Mouse (Mus musculus) olfactory bulb, adult 2 months (tissue): Measurements from ENCODE around the gene Mvb12b. TPM values are rescaled to one million over a fixed set of nuclear protein-coding genes. Genes with fewer than 3 reads are reported as not detected.

ENCODE experiments used
- H3K27ac ChIP-seq: fragments of 200-500 bp; 2 replicates; pipeline ENCODE4 v1.5.1; 2012; ENCODE audit warnings: low read depth, low read length; ENCODE audit not compliant: insufficient read depth
- H3K4me1 ChIP-seq: fragments of 200-500 bp; 2 replicates; pipeline ENCODE4 v1.6.1; 2012; ENCODE audit warnings: low read length; ENCODE audit not compliant: control insufficient read depth, insufficient read depth
- H3K4me3 ChIP-seq: fragments of 200-500 bp; 2 replicates; pipeline ENCODE4 v1.5.1; 2012; ENCODE audit warnings: mild to moderate bottlenecking, low read depth, low read length, moderate library complexity; ENCODE audit not compliant: insufficient read depth
- CTCF ChIP-seq: fragments of 200-500 bp; IDR thresholded peaks from 2 replicates; pipeline ENCODE4 v1.5.1; 2012; ENCODE audit warnings: low read depth, mild to moderate bottlenecking, low read length, moderate library complexity; ENCODE audit not compliant: insufficient read depth
- POLR2A ChIP-seq: fragments of 200-500 bp; IDR thresholded peaks from 2 replicates; pipeline ENCODE4 v1.6.1; 2012; ENCODE audit warnings: mild to moderate bottlenecking, low read depth, low read length, moderate library complexity; ENCODE audit not compliant: insufficient read depth
- WGBS: fragments of 180-500 bp; shearing (Covaris S2); methylation state at CpG from one replicate; pipeline ENCODE4 v1.1.7; 2018; 5-methylcytosine and 5-hydroxymethylcytosine counted together
- polyA plus RNA-seq: library from polyadenylated mRNA; stranded (reverse); fragments of >200 nt; gene quantifications from 2 replicates; pipeline ENCODE4 v1.2.4, GENCODE M21; 2012; ENCODE audit warnings: low replicate concordance; ENCODE audit not compliant: missing spikeins, insufficient read depth, insufficient read length

Mvb12b gene
- polyA plus RNA-seq, 1 experiment: not detected

GRCm38 (mm10) chr2:33754317-33754633 lies 133.5 kb downstream of the Mvb12b start:
- Histone ChIP-seq H3K4me1 (peaks cover 62% of the 10 kb centered on the region), H3K4me3 (no peak overlapping the region), H3K27ac (peak overlapping the region; percentile 23)
- WGBS: 52% methylated on average over 3 of the region's 3 CpGs
- TF ChIP-seq POLR2A (no peak), CTCF (no peak)

DNA sequence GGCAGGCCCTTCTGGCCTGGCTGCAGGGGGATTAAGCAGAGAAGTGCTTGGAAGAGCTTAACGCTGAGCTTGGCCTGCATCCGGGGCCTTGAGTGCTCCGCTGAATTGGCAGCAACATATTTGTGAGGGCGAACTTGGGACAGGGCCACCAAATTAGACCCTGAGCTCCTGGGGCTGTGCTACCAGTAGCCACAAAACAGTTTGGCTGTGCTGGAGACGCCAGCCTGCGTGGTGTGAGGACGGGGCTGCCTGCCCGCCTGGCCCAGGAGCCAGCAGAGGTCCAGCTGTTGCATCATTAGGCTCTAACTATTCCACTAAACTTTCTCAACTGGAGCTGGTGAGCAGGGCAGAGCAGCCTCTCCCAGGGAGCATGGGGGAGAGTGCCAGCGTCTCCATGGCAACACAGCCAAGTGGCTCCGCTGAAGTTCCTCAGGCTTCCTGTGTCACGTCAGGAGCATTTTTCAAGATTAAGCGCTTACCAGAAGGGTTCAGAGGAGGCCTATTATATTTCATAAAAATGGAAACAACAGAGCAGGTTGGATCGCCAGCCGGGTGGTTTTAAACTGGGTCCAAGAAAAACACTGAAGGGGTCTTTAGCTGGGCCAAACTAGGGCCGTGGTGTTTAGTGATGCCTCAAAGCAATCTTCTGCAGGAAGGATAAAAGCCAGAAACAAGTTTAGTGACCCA lies 134.0 kb downstream of the Mvb12b start:
- H3K4me3 ChIP-seq: no peak overlapping the region
- TF ChIP-seq POLR2A (no peak), CTCF (no peak)
- peak overlapping the region; percentile 23 for H3K27ac ChIP-seq
- WGBS: 17% methylated on average over 15 of the region's 15 CpGs
- H3K4me1 ChIP-seq: peaks cover 59% of the 10 kb centered on the region

- Histone ChIP-seq H3K4me3 (no peak overlapping the region), H3K4me1 (peaks cover 47% of the 10 kb centered on the region), H3K27ac (no peak overlapping the region)
- TF ChIP-seq CTCF: no peak
- TF ChIP-seq POLR2A: no peak
- WGBS: 85% methylated on average over 7 of the region's 7 CpGs
These were observed 137.1 kb downstream of the Mvb12b start for GRCm38 (mm10) chr2:33750611-33751010.

DNA sequence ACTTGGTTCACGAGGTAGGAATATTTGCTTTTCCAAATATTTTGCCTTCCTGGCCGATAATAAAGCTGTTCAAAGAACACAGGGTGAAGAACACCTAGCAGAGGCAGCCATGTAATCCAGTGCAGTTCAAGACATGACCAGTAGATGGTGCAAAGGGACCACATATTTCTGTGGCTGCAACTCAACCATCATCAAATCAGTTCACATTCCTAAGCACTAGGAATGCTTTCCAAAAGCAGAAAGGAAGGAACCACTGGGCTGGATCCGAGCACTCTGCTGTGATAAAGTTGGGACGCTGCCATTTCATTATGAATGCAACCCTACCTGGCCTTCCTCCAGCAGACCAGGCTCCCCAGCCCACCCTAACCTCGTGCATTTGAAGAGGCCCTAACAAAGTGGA lies 141.3 kb downstream of the Mvb12b start:
- H3K4me3 ChIP-seq: no peak overlapping the region
- H3K4me1 ChIP-seq: peaks cover 27% of the 10 kb centered on the region
- peak overlapping the region; percentile 49; the same call in 1 of the 2 replicates for H3K27ac ChIP-seq
- TF ChIP-seq POLR2A (no peak), CTCF (no peak)
- 3% methylated on average over 5 of the region's 5 CpGs for WGBS

GRCm38 (mm10) chr2:33745724-33746123 lies 142.0 kb downstream of the Mvb12b start:
- TF ChIP-seq POLR2A (no peak), CTCF (no peak)
- H3K27ac ChIP-seq: no peak overlapping the region
- 89% methylated on average over 5 of the region's 5 CpGs for WGBS
- no peak overlapping the region for H3K4me3 ChIP-seq
- peaks cover 23% of the 10 kb centered on the region for H3K4me1 ChIP-seq

DNA sequence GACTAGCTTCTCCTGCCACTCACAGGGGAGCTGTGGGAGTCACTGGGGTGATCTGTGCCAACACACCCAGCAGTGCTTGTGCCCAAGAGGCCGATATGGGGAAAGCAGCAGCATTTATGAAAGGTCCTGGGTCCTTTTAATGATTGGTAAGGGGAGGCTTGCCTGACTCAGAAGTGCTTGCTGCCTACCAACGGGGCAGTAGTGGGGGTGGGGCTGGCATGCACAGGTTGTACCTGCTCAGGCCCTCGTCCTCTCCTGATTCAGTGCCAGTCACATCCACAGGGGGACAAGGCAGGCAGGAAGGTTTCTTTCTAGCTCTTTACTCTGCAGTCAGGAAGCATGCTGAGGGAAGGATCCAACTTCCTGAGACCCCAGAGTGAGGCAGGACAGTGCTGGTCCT lies 150.6 kb downstream of the Mvb12b start:
- no peaks in the 10 kb centered on the region for H3K4me1 ChIP-seq
- TF ChIP-seq POLR2A (no peak), CTCF (no peak)
- 44% methylated on average over 3 of the region's 3 CpGs for WGBS
- H3K4me3 ChIP-seq: no peak overlapping the region
- H3K27ac ChIP-seq: no peak overlapping the region

GRCm38 (mm10) chr2:33736722-33737121 lies 151.0 kb downstream of the Mvb12b start:
- WGBS: 9% methylated on average over 2 of the region's 2 CpGs
- no peaks in the 10 kb centered on the region for H3K4me1 ChIP-seq
- no peak overlapping the region for H3K27ac ChIP-seq
- no peak for TF ChIP-seq POLR2A
- TF ChIP-seq CTCF: peak; percentile 70
- H3K4me3 ChIP-seq: no peak overlapping the region

DNA sequence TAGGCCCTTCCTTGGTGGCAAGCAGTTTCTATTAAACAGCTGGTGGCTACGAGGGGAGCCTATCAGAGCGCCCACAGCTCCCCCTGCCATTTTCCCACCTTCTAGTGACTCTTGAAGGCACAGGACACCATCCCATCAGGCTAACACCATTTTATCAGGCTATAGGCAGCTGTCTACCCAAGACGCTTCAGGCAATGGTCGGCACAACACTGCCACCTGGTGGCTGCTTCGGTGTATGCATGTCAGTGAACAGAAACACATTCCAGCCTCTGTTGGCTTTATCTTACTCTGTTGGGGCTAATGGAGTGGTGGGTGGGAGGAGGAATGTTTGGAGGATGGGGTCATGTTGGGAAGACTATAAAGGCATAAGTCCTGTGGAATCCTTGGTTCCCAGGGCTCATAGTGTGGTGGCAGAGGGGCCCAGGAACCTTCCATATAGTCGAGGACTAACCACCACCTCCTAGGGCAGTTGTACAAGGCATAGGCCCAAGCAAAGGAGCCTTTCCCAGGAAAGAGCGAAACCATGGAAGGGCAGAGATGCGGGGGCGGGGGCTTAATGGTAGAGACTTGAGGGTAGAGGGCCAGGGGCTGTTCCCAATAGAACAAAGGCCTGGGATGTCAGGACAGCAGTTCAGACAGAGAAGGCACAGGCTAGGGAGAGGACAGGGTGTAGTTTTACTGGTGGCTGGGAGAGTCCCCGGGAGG lies 152.8 kb downstream of the Mvb12b start:
- Histone ChIP-seq H3K4me3 (no peak overlapping the region), H3K27ac (no peak overlapping the region), H3K4me1 (0 out of 2 replicates have a peak, but pooled peaks cover 4% of the 10 kb centered on the region)
- 45% methylated on average over 10 of the region's 10 CpGs for WGBS
- no peak for TF ChIP-seq POLR2A
- peak; percentile 62 for TF ChIP-seq CTCF

GRCm38 (mm10) chr2:33729701-33730100 lies 158.0 kb downstream of the Mvb12b start:
- TF ChIP-seq CTCF (no peak), POLR2A (no peak)
- Histone ChIP-seq H3K4me1 (0 out of 2 replicates have a peak, but pooled peaks cover 5% of the 10 kb centered on the region), H3K27ac (no peak overlapping the region), H3K4me3 (no peak overlapping the region)
- WGBS: 36% methylated on average over 5 of the region's 5 CpGs

DNA sequence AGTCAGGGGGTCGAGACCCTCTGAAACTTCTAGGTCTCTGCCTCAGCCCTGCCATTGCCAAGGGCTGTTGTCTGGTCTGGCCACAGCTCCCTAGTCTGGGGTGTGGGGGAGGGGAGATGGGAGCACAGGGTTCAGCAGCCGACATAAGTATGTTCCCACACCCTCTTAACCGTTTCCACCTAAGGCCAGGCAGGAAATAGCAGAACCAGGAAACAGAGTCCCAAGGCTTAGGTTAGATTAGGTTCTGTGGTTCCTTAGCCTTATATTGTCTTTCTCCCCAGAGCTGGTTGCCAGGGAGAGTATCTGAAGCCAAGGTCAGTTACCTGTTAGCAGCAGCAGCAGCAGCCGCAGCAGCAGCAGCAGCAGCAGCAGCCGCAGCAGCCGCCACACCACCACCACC lies 160.5 kb downstream of the Mvb12b start:
- TF ChIP-seq CTCF (no peak), POLR2A (no peak)
- Histone ChIP-seq H3K4me1 (0 out of 2 replicates have a peak, but pooled peaks cover 5% of the 10 kb centered on the region), H3K4me3 (no peak overlapping the region), H3K27ac (no peak overlapping the region)
- WGBS: 73% methylated on average over 6 of the region's 6 CpGs
